14 mouse cellular contexts compared by ENCODE assay signal in genomic region chr13:8838394-8838793, GRCm38 (mm10).
"Had no signal": no experiment of that assay in that cellular context is flagged by ENCODE, and none has a peak within 500 bp of the region (broad histone marks: within the 10 kb centered on the region; RNA-seq: fewer than 3 reads in every experiment).

No protein-coding gene starts in this region.

- H3K27me3 ChIP-seq: liver, embryonic 13.5 days; midbrain, embryonic 12.5 days; midbrain, embryonic 15.5 days; neural tube, embryonic 13.5 days had no signal

- DNase-seq: kidney, adult 8-10 months; kidney, postnatal 10 days; layer of hippocampus, adult 9-11 months; liver, embryonic 13.5 days; lung, adult 2 months; lung, postnatal 14 days; lung, postnatal 4 days; thymus, adult 18-20 months; thymus, postnatal 36 days had no signal

- H3K4me1 ChIP-seq: liver, embryonic 13.5 days; midbrain, embryonic 12.5 days; midbrain, embryonic 15.5 days; neural tube, embryonic 13.5 days had no signal

- H3K27ac ChIP-seq: midbrain, embryonic 12.5 days; midbrain, embryonic 15.5 days had no signal

- H3K9ac ChIP-seq: liver, embryonic 13.5 days; midbrain, embryonic 12.5 days; midbrain, embryonic 15.5 days; neural tube, embryonic 13.5 days had no signal

- H3K4me2 ChIP-seq: liver, embryonic 13.5 days; midbrain, embryonic 12.5 days; midbrain, embryonic 15.5 days; neural tube, embryonic 13.5 days had no signal

- H3K9me3 ChIP-seq: liver, embryonic 13.5 days; midbrain, embryonic 12.5 days; midbrain, embryonic 15.5 days; neural tube, embryonic 13.5 days had no signal

- ATAC-seq: intestine, postnatal 0 days; midbrain, embryonic 15.5 days had no signal

- H3K4me3 ChIP-seq: layer of hippocampus, adult 2 months; liver, embryonic 13.5 days; midbrain, embryonic 12.5 days; midbrain, embryonic 15.5 days; neural tube, embryonic 13.5 days had no signal
